Mouse (Mus musculus) forebrain, embryonic 16.5 days (tissue): ENCODE results near the gene Sned1. TPM values are rescaled to one million over a fixed set of nuclear protein-coding genes. Genes with fewer than 3 reads are reported as not detected.
A peak's percentile ranks its signal among the peaks of the same experiment; 100 is the strongest.

Source experiments
- ATAC-seq: fragments of 200-750 bp; cut with Nextera tagmentation; 2 replicates; pipeline ENCODE4 v1.8.0; 2017; ENCODE audit warnings: mild to moderate bottlenecking, moderate library complexity
- H3K27ac ChIP-seq: fragments of 300-500 bp; sonication (generic); 2 replicates; pipeline ENCODE4 v1.5.1; 2014; ENCODE audit warnings: low read length, control low read depth
- H3K27me3 ChIP-seq: fragments of 300-500 bp; sonication (generic); replicated peaks from 2 replicates; pipeline ENCODE4 v1.6.1; 2014; ENCODE audit warnings: low read length; ENCODE audit not compliant: control insufficient read depth, insufficient read depth
- H3K36me3 ChIP-seq: fragments of 300-500 bp; sonication (generic); 2 replicates; pipeline ENCODE4 v1.6.1; 2014; ENCODE audit not compliant: control insufficient read depth, insufficient read depth
- H3K4me1 ChIP-seq: fragments of 300-500 bp; sonication (generic); replicated peaks from 2 replicates; pipeline ENCODE4 v1.6.1; 2014; ENCODE audit warnings: low read length; ENCODE audit not compliant: control insufficient read depth, insufficient read depth
- H3K4me2 ChIP-seq: fragments of 300-500 bp; sonication (generic); 2 replicates; pipeline ENCODE4 v1.6.1; 2014; ENCODE audit warnings: mild to moderate bottlenecking, low read length, control low read depth
- H3K4me3 ChIP-seq: fragments of 300-500 bp; sonication (generic); replicated peaks from 2 replicates; pipeline ENCODE4 v1.5.1; 2014; ENCODE audit warnings: mild to moderate bottlenecking, low read length, control low read depth
- H3K9ac ChIP-seq: fragments of 300-500 bp; sonication (generic); replicated peaks from 2 replicates; pipeline ENCODE4 v1.6.1; 2014; ENCODE audit warnings: low read depth, low read length, control low read depth
- H3K9me3 ChIP-seq: fragments of 300-500 bp; sonication (generic); 2 replicates; pipeline ENCODE4 v1.6.1; 2016; ENCODE audit warnings: low read length; ENCODE audit not compliant: control insufficient read depth
- WGBS: fragments of 180-500 bp; shearing (Covaris S2); extraction: QIAGEN DNeasy Blood & Tissue Kit; methylation state at CpG from one replicate; pipeline ENCODE4 v1.1.7; 2014; 5-methylcytosine and 5-hydroxymethylcytosine counted together
- polyA plus RNA-seq: library from polyadenylated mRNA; unstranded; fragments of >200 nt; fragmentation: Nextera tagmentation; extraction: Ambion mirVana; gene quantifications from 2 replicates; pipeline ENCODE4 v1.2.1, GENCODE M21; 2015

Gene Sned1
- polyA plus RNA-seq, 1 experiment from 2014 or later = 4.2 TPM

GRCm38 (mm10) chr1:93255761-93256160, 20.1 kb downstream of the Sned1 start:
- H3K4me2 ChIP-seq = no peak overlapping the region
- no peak overlapping the region for H3K27ac ChIP-seq
- ATAC-seq = no peak
- no peaks in the 10 kb centered on the region for H3K36me3 ChIP-seq
- H3K4me3 ChIP-seq = no peak overlapping the region
- no peaks in the 10 kb centered on the region for H3K9me3 ChIP-seq
- 91% methylated on average over 7 of the region's 7 CpGs for WGBS
- H3K9ac ChIP-seq = no peak overlapping the region
- H3K27me3 ChIP-seq = no peaks in the 10 kb centered on the region
- no peaks in the 10 kb centered on the region for H3K4me1 ChIP-seq

DNA sequence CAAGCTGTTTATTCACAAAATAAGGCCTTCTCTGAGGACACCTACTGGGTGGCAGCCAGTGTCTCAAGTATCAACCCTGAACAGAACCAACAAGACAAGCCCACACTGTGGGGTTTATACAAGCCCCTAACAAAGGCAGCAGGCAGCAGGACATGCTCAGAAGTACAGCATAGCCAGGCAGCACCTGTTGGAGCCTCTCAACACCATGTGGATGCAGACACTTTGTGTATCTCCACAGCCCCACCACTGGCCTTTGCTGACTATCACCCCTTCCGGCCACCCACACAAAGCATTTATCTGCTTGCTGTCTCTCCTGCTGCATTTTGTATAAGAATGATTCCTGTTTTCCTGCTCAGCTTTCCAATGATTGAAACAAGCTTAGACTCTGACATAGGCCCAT, 21.9 kb downstream of the Sned1 start:
- no peak overlapping the region for H3K4me2 ChIP-seq
- no peak for ATAC-seq
- no peak overlapping the region for H3K4me3 ChIP-seq
- H3K9ac ChIP-seq = no peak overlapping the region
- no peaks in the 10 kb centered on the region for H3K9me3 ChIP-seq
- H3K4me1 ChIP-seq = no peaks in the 10 kb centered on the region
- no peak overlapping the region for H3K27ac ChIP-seq
- H3K27me3 ChIP-seq = no peaks in the 10 kb centered on the region
- 87% methylated on average over 1 of the region's 1 CpGs for WGBS
- no peaks in the 10 kb centered on the region for H3K36me3 ChIP-seq

GRCm38 (mm10) chr1:93267207-93267606, 31.6 kb downstream of the Sned1 start:
- Histone ChIP-seq H3K9ac (no peak overlapping the region), H3K27me3 (no peaks in the 10 kb centered on the region), H3K36me3 (no peaks in the 10 kb centered on the region), H3K9me3 (no peaks in the 10 kb centered on the region), H3K4me2 (no peak overlapping the region), H3K27ac (no peak overlapping the region), H3K4me1 (no peaks in the 10 kb centered on the region), H3K4me3 (no peak overlapping the region)
- WGBS = 56% methylated on average over 3 of the region's 3 CpGs
- ATAC-seq = no peak

DNA sequence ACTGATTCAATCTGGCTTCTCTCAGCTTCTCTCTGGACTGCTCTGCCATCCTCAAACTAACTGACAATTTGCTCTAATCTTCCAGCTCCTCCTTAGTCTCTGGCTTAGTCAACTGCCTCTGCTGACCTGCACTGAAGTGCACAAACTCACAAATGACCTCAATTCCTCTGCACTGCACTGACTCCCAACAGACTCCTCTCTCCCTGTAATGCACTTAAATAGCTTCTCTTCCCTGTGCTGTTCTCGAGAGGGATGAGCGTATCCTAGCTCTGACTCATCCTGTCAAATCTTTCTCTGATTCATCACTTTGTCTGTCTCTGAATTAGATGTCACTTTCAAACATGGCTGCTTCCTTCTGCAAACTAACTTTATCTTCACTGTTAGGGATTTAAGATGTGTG, 32.6 kb downstream of the Sned1 start:
- no peak overlapping the region for H3K9ac ChIP-seq
- no peak overlapping the region for H3K4me2 ChIP-seq
- no peaks in the 10 kb centered on the region for H3K9me3 ChIP-seq
- no peak overlapping the region for H3K4me3 ChIP-seq
- no peaks in the 10 kb centered on the region for H3K27me3 ChIP-seq
- H3K27ac ChIP-seq = no peak overlapping the region
- no peaks in the 10 kb centered on the region for H3K4me1 ChIP-seq
- ATAC-seq = no peak
- H3K36me3 ChIP-seq = no peaks in the 10 kb centered on the region
- WGBS = 75% methylated on average over 2 of the region's 2 CpGs

DNA sequence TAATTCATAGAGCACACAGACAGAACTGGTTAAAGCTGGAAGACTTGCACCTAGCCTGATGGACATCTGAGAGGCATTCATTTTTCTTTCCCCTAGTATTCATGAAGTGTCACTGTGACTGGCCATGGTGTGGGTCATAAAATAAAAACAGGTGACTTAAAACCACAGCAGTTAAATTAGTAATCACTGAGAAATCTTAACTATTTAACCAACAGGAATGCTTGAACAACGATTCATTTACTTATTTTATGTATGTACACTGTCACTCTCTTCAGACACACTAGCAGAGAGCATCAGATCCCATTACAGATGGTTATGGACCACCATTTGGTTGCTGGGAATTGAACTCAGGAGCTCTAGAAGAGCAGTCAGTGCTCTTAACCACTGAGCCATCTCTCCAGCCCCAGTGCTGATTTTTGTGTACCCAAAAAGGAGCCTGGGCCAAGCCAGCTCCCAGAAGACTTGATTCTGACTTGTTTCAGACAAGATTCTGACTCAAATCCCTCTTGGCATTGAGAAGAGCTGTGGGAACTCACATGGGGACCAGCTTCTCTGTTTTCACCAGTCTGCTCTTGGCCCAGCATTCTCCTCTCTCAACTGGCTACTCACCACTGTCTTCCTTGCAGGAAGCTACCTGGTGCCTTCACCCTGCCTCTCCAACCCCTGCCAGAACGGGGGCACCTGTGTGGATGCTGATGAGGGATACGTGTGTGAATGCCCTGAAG, 35.0 kb downstream of the Sned1 start:
- H3K9ac ChIP-seq = no peak overlapping the region
- WGBS = 66% methylated on average over 3 of the region's 3 CpGs
- H3K4me2 ChIP-seq = no peak overlapping the region
- no peaks in the 10 kb centered on the region for H3K9me3 ChIP-seq
- H3K27me3 ChIP-seq = no peaks in the 10 kb centered on the region
- H3K36me3 ChIP-seq = no peaks in the 10 kb centered on the region
- ATAC-seq = no peak
- H3K4me1 ChIP-seq = no peaks in the 10 kb centered on the region
- H3K27ac ChIP-seq = no peak overlapping the region
- H3K4me3 ChIP-seq = no peak overlapping the region

DNA sequence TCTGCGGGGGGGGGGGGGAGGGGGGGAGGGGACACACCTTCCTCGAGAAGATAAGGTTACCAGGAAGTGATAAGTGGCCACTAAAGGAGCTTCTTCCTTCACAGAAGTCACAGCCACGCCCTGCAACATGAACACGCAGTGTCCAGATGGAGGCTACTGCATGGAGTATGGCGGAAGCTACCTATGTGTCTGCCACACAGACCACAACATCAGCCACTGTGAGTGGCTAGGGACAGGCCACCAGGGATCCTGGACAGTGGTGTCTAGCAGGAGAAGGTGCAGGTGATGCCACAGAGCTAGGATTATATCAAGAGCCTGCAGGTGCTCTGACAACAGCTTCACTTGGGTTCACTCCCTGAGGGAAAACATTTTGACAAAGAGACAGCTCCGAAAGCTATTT, 36.1 kb downstream of the Sned1 start:
- H3K27me3 ChIP-seq = no peaks in the 10 kb centered on the region
- H3K4me2 ChIP-seq = no peak overlapping the region
- H3K4me1 ChIP-seq = no peaks in the 10 kb centered on the region
- no peak overlapping the region for H3K9ac ChIP-seq
- 85% methylated on average over 5 of the region's 6 CpGs for WGBS
- no peaks in the 10 kb centered on the region for H3K9me3 ChIP-seq
- H3K36me3 ChIP-seq = no peaks in the 10 kb centered on the region
- H3K27ac ChIP-seq = no peak overlapping the region
- no peak overlapping the region for H3K4me3 ChIP-seq
- ATAC-seq = no peak

DNA sequence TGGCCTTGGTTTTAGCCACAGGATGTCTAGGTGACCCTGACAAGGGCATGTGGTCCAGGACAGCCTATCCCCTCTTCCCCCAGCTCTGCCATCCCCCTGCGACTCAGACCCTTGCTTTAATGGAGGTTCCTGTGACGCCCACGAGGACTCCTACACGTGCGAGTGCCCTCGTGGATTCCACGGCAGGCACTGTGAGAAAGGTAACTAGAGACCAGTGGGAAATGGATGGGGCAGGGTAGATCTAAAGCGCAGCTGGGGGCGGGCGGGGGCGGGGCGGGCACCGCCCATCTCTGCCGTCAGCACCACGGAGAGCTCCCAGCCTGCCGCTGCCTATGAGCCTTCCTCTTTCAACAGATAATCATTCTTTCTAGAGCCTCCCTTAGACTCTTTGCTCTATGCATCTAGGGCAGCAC, 36.8 kb downstream of the Sned1 start:
- Histone ChIP-seq H3K27me3 (no peaks in the 10 kb centered on the region), H3K27ac (no peak overlapping the region), H3K36me3 (no peaks in the 10 kb centered on the region), H3K9ac (peak overlapping the region; percentile 42; the same call in 1 of the 2 replicates), H3K9me3 (no peaks in the 10 kb centered on the region), H3K4me3 (peak overlapping the region; percentile 30), H3K4me1 (no peaks in the 10 kb centered on the region), H3K4me2 (peak overlapping the region; percentile 50)
- WGBS = 5% methylated on average over 16 of the region's 16 CpGs
- ATAC-seq = peak; percentile 72

- WGBS = 84% methylated on average over 6 of the region's 6 CpGs
- H3K4me1 ChIP-seq = no peaks in the 10 kb centered on the region
- no peak for ATAC-seq
- no peak overlapping the region for H3K9ac ChIP-seq
- H3K4me3 ChIP-seq = no peak overlapping the region
- no peak overlapping the region for H3K27ac ChIP-seq
- no peaks in the 10 kb centered on the region for H3K9me3 ChIP-seq
- no peaks in the 10 kb centered on the region for H3K36me3 ChIP-seq
- H3K4me2 ChIP-seq = no peak overlapping the region
- no peaks in the 10 kb centered on the region for H3K27me3 ChIP-seq
Observed at GRCm38 (mm10) chr1:93275561-93275960, 39.9 kb downstream of the Sned1 start.

- no peaks in the 10 kb centered on the region for H3K36me3 ChIP-seq
- H3K4me2 ChIP-seq = no peak overlapping the region
- no peak overlapping the region for H3K9ac ChIP-seq
- H3K27ac ChIP-seq = no peak overlapping the region
- no peaks in the 10 kb centered on the region for H3K4me1 ChIP-seq
- H3K4me3 ChIP-seq = no peak overlapping the region
- H3K27me3 ChIP-seq = no peaks in the 10 kb centered on the region
- ATAC-seq = no peak
- no peaks in the 10 kb centered on the region for H3K9me3 ChIP-seq
- 76% methylated on average over 7 of the region's 7 CpGs for WGBS
Observed at GRCm38 (mm10) chr1:93277041-93277440, 41.4 kb downstream of the Sned1 start.
